Mouse (Mus musculus) intestine, embryonic 15.5 days (tissue): ENCODE measurements at regions not wholly inside any gene's neighbourhood (a gene's known extent, or its start where the extent isn't known, plus 50 kb on each side); places are given as distances from the start of the nearest gene placed in this dataset.

Source experiments
- ATAC-seq: fragments of 200-750 bp; cut with Nextera tagmentation; 2 replicates; pipeline ENCODE4 v1.8.0; 2017; ENCODE audit warnings: moderate TSS enrichment, moderate library complexity
- H3K27ac ChIP-seq: fragments of 300-500 bp; sonication (generic); 2 replicates; pipeline ENCODE4 v1.5.1; 2015; ENCODE audit warnings: mild to moderate bottlenecking, inconsistent platforms
- H3K27me3 ChIP-seq: fragments of 300-500 bp; sonication (generic); replicated peaks from 2 replicates; pipeline ENCODE4 v1.6.1; 2015; ENCODE audit warnings: inconsistent platforms
- H3K36me3 ChIP-seq: fragments of 300-500 bp; sonication (generic); 2 replicates; pipeline ENCODE4 v1.6.1; 2015; ENCODE audit warnings: inconsistent platforms
- H3K4me1 ChIP-seq: fragments of 300-500 bp; sonication (generic); replicated peaks from 2 replicates; pipeline ENCODE4 v1.6.1; 2015; ENCODE audit warnings: inconsistent platforms
- H3K4me2 ChIP-seq: fragments of 300-500 bp; sonication (generic); replicated peaks from 2 replicates; pipeline ENCODE4 v1.6.1; 2015; ENCODE audit warnings: mild to moderate bottlenecking, inconsistent platforms
- H3K4me3 ChIP-seq: fragments of 300-500 bp; sonication (generic); replicated peaks from 2 replicates; pipeline ENCODE4 v1.5.1; 2015; ENCODE audit warnings: inconsistent platforms
- H3K9ac ChIP-seq: fragments of 300-500 bp; sonication (generic); 2 replicates; pipeline ENCODE4 v1.6.1; 2015; ENCODE audit warnings: inconsistent platforms
- H3K9me3 ChIP-seq: fragments of 300-500 bp; sonication (generic); 2 replicates; pipeline ENCODE4 v1.6.1; 2016; ENCODE audit warnings: inconsistent platforms
- WGBS: fragments of 180-500 bp; shearing (Covaris S2); methylation state at CpG from one replicate; pipeline ENCODE4 v1.1.7; 2015; 5-methylcytosine and 5-hydroxymethylcytosine counted together

DNA sequence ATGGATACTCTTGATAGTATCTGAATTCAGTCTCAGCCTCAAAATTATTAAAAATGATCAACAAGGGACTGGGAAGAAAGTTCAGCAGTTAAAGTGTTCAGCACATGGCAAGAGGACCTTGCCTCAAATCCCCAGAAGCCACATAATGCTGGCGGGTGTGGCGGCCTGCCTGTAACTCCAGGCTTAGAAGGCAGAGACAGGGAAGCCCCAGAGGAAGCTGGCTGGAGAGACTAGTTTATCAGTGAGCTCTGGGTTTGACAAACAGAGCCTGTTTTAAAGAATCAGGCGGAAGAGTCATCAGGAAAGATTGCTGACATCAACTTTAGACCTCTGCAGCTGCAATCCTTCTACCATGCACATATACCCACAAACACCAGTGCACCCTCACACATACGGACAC lies 52.1 kb upstream of the Fyn start:
- H3K9me3 ChIP-seq, result no peaks in the 10 kb centered on the region
- H3K27me3 ChIP-seq, result no peaks in the 10 kb centered on the region
- WGBS, result 54% methylated on average over 4 of the region's 4 CpGs
- ATAC-seq, result no peak
- no peak overlapping the region for H3K4me2 ChIP-seq
- peaks cover 9% of the 10 kb centered on the region; the same call in 1 of the 2 replicates for H3K4me1 ChIP-seq
- no peak overlapping the region for H3K4me3 ChIP-seq
- no peak overlapping the region for H3K27ac ChIP-seq
- H3K36me3 ChIP-seq, result no peaks in the 10 kb centered on the region
- no peak overlapping the region for H3K9ac ChIP-seq

GRCm38 (mm10) chr10:39315434-39316174 lies 53.1 kb upstream of the Fyn start:
- WGBS, result 86% methylated on average over 6 of the region's 6 CpGs
- Histone ChIP-seq H3K4me1 (0 out of 2 replicates have a peak, but pooled peaks cover 4% of the 10 kb centered on the region), H3K9me3 (no peaks in the 10 kb centered on the region), H3K27ac (no peak overlapping the region), H3K4me3 (no peak overlapping the region), H3K27me3 (no peaks in the 10 kb centered on the region), H3K9ac (no peak overlapping the region), H3K4me2 (no peak overlapping the region), H3K36me3 (no peaks in the 10 kb centered on the region)
- no peak for ATAC-seq

DNA sequence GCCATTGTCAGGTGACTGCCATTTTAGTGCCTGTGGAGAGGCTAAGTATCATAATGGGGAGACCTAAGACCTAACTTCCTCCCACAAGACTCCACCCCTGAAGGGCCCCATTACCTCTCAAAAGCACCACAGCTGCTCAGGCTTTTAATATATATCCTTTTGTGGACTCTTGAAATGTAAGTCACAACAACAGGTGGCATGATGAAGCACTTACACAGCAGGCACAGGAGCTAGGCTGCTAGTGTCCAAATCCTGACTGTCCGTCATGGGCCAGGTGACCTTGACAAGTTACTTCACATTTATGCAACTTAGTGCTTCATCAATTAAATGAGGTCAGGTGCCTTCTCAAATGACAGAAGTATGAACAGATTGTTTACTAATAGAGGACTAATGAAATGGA lies 57.2 kb upstream of the Fyn start:
- Histone ChIP-seq H3K4me1 (0 out of 2 replicates have a peak, but pooled peaks cover 4% of the 10 kb centered on the region), H3K9me3 (no peaks in the 10 kb centered on the region)

GRCm38 (mm10) chr10:39308535-39308934 lies 60.1 kb upstream of the Fyn start:
- Histone ChIP-seq H3K27ac (no peak overlapping the region), H3K4me2 (no peak overlapping the region), H3K4me3 (no peak overlapping the region), H3K27me3 (no peaks in the 10 kb centered on the region), H3K36me3 (no peaks in the 10 kb centered on the region), H3K9me3 (no peaks in the 10 kb centered on the region), H3K4me1 (0 out of 2 replicates have a peak, but pooled peaks cover 3% of the 10 kb centered on the region), H3K9ac (no peak overlapping the region)
- no peak for ATAC-seq
- 67% methylated on average over 1 of the region's 1 CpGs for WGBS

More for the DNA sequence above, 57.2 kb upstream of the Fyn start:
- Histone ChIP-seq H3K9ac (no peak overlapping the region), H3K4me2 (no peak overlapping the region), H3K36me3 (no peaks in the 10 kb centered on the region), H3K27ac (no peak overlapping the region), H3K27me3 (no peaks in the 10 kb centered on the region), H3K4me3 (no peak overlapping the region)
- no peak for ATAC-seq
- 83% methylated on average over 1 of the region's 1 CpGs for WGBS

DNA sequence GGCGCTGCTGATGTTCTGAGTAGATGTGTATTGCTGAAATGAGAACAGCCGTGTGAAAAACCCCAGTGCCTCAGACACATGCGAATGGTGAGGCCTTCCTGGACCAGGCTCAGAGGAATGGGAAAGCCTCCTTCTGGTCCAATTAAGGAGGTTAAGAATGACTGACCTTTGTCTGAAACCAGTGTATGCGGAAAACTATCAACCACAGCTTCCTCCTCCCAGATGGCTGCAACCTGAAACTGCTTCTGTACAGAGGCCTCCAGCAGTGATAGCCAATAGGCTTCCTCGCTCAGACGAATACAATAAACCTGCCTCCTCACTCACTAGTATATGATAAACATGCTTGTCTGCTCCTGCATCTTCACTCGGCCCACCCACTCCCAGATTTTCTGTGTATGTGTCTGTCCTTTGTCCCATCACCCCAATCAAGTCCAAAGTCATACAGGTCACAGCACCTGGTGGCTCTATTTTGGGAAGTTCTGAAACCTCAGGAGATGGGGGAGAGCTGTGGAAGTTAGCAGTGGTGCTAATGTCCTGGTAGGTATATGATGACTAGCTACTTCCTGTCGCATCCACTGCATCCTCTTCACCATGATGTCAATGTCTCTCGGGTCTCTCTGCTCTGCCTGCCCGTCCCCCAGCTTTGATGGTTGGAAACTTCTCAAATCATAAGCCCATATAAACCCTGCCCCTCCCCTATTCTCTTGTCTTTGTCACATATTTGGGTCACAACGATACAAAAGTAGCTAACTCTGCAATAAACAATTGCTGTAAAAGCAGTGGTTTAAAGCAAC lies 75.8 kb upstream of the Fyn start:
- peaks cover 18% of the 10 kb centered on the region for H3K4me1 ChIP-seq
- 61% methylated on average over 11 of the region's 11 CpGs for WGBS
- H3K27me3 ChIP-seq, result no peaks in the 10 kb centered on the region
- no peaks in the 10 kb centered on the region for H3K36me3 ChIP-seq
- 0 out of 2 replicates have a peak overlapping the region, but pooled peaks have one; percentile 13 for H3K27ac ChIP-seq
- no peaks in the 10 kb centered on the region for H3K9me3 ChIP-seq
- H3K4me2 ChIP-seq, result no peak overlapping the region
- no peak overlapping the region for H3K9ac ChIP-seq
- ATAC-seq, result no peak
- H3K4me3 ChIP-seq, result no peak overlapping the region

- Histone ChIP-seq H3K27me3 (no peaks in the 10 kb centered on the region), H3K4me1 (peaks cover 18% of the 10 kb centered on the region), H3K4me3 (no peak overlapping the region), H3K27ac (peak overlapping the region; percentile 71; the same call in 1 of the 2 replicates), H3K4me2 (no peak overlapping the region), H3K9ac (no peak overlapping the region), H3K9me3 (no peaks in the 10 kb centered on the region), H3K36me3 (no peaks in the 10 kb centered on the region)
- 55% methylated on average over 9 of the region's 9 CpGs for WGBS
- peak; percentile 53; the same call in 1 of the 2 replicates for ATAC-seq
These were observed 76.9 kb upstream of the Fyn start for GRCm38 (mm10) chr10:39291747-39292198.

DNA sequence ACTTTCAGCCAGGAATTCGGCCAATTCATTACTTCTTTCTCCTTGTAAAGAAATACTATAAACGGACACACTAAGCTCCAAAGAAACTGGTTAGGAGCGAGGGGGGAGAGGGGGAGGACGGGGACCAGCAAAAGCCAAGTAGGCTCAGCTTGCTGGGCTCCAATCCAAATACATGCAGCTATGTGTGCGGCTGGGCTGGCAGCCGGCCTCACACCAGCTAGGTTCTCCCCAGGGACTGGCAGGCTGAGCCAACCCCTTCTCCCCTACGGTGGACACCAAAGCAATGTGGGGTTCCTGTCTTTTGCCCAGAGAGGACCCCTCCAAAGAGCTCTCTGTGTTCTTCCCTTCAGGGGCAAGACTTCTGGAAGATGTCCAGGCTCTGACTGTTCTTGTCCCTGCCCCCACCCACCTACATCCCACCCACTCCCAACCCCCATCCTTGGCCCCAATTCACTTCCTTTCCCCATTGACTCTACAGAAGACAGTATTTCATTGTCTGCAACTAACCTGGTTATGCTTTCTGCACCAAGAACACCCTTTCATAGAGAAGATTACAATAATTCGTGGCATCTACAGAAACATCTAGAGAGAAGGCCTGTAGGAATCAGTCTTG lies 77.4 kb upstream of the Fyn start:
- Histone ChIP-seq H3K27me3 (no peaks in the 10 kb centered on the region), H3K36me3 (no peaks in the 10 kb centered on the region), H3K9me3 (no peaks in the 10 kb centered on the region), H3K4me3 (no peak overlapping the region), H3K4me2 (no peak overlapping the region), H3K9ac (no peak overlapping the region), H3K27ac (peak overlapping the region; percentile 71; the same call in 1 of the 2 replicates), H3K4me1 (peaks cover 18% of the 10 kb centered on the region)
- 38% methylated on average over 8 of the region's 8 CpGs for WGBS
- ATAC-seq, result peak; percentile 71

DNA sequence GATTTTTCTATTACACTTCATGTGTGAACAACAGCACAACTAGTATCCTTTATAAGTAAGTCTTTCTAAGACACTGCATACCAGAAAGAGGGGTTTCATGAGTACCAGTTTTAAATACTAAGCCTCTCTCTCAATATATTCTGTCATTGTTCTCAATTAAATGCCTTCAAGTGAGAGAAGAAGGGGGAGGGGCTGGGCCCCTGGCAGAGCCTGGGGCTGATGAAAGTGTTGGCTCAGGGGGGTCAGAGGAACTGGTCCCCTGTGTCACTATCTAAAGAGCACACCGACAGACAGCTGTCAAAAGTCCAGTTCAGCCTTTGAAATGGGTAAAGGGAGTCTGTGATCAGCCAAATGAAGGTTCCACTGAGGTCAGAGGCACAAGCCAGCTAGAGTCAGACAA lies 78.4 kb upstream of the Fyn start:
- H3K9ac ChIP-seq, result no peak overlapping the region
- H3K9me3 ChIP-seq, result no peaks in the 10 kb centered on the region
- no peak overlapping the region for H3K4me3 ChIP-seq
- H3K4me2 ChIP-seq, result no peak overlapping the region
- H3K36me3 ChIP-seq, result no peaks in the 10 kb centered on the region
- WGBS, result 83% methylated on average over 1 of the region's 1 CpGs
- no peak for ATAC-seq
- H3K27me3 ChIP-seq, result no peaks in the 10 kb centered on the region
- peaks cover 18% of the 10 kb centered on the region for H3K4me1 ChIP-seq
- no peak overlapping the region for H3K27ac ChIP-seq

DNA sequence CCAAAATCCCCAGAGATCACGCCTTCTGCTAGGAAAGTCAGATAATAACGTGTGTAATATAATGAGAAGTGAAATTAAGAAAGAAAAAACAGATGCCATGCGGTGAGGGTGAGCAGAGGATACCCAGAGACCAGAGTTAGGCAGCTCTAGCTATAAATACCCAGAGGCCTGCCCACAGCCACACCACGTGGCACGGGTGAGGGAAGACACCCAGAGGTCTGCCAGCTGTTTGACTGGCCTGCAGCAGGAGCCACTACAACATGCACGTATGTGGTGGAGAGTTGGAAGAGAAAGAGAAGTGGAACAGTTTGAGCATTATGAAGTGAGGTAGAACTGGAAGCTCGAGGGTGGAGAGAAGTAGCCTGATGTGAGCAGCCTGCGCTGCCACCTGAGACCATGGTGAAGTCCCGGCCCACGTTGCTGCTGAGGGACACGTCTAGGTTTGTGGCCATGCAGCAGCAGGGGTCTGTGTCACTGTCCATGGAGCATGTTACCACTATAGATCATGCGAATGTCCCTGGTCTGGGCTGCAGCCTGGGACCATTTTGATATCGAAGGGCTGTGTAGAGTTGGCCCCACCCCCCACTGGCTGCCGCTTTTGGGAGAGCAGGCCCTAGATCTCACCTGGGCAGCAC lies 88.2 kb upstream of the Fyn start:
- H3K27ac ChIP-seq, result no peak overlapping the region
- no peaks in the 10 kb centered on the region for H3K27me3 ChIP-seq
- no peaks in the 10 kb centered on the region for H3K9me3 ChIP-seq
- no peak overlapping the region for H3K9ac ChIP-seq
- no peaks in the 10 kb centered on the region for H3K36me3 ChIP-seq
- no peak overlapping the region for H3K4me2 ChIP-seq
- ATAC-seq, result no peak
- H3K4me1 ChIP-seq, result no peaks in the 10 kb centered on the region
- 83% methylated on average over 14 of the region's 14 CpGs for WGBS
- H3K4me3 ChIP-seq, result no peak overlapping the region

- ATAC-seq, result no peak
- Histone ChIP-seq H3K4me1 (no peaks in the 10 kb centered on the region), H3K4me3 (no peak overlapping the region), H3K9me3 (no peaks in the 10 kb centered on the region), H3K36me3 (no peaks in the 10 kb centered on the region), H3K27me3 (no peaks in the 10 kb centered on the region), H3K9ac (no peak overlapping the region), H3K4me2 (no peak overlapping the region), H3K27ac (no peak overlapping the region)
- WGBS, result 35% methylated on average over 2 of the region's 2 CpGs
These were observed 94.5 kb upstream of the Fyn start for GRCm38 (mm10) chr10:39274202-39274601.

DNA sequence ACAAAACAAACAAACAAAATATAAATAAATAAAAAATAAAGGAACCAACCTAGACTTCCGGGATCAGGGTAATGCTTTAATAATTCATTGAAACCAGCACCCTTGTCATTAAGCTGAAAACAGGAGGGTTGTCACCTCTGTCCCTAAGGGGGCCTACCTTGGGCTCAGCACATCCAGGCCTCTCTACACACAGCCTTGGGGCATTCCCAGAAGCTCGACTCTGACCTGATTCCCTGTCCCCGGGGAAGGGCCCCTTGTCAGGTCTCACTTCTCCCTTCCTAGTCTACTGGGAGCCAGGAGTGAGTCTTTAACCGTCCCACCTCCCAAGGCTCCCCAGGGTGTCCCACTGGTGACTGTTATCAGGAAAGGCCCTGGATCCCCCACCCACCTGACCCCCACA lies 95.2 kb upstream of the Fyn start:
- Histone ChIP-seq H3K9ac (no peak overlapping the region), H3K27ac (no peak overlapping the region), H3K27me3 (no peaks in the 10 kb centered on the region), H3K36me3 (no peaks in the 10 kb centered on the region), H3K4me1 (no peaks in the 10 kb centered on the region), H3K9me3 (no peaks in the 10 kb centered on the region), H3K4me3 (no peak overlapping the region), H3K4me2 (no peak overlapping the region)
- WGBS, result 63% methylated on average over 4 of the region's 4 CpGs
- ATAC-seq, result no peak

- H3K9me3 ChIP-seq, result no peaks in the 10 kb centered on the region
- ATAC-seq, result no peak
- H3K4me2 ChIP-seq, result no peak overlapping the region
- no peaks in the 10 kb centered on the region for H3K36me3 ChIP-seq
- no peaks in the 10 kb centered on the region for H3K27me3 ChIP-seq
- 85% methylated on average over 6 of the region's 6 CpGs for WGBS
- no peak overlapping the region for H3K27ac ChIP-seq
- H3K4me1 ChIP-seq, result no peaks in the 10 kb centered on the region
- no peak overlapping the region for H3K9ac ChIP-seq
- no peak overlapping the region for H3K4me3 ChIP-seq
These were observed 96.2 kb upstream of the Fyn start for GRCm38 (mm10) chr10:39272387-39272949.
